Mouse (Mus musculus) right cerebral cortex, postnatal 36 days (tissue): ENCODE results near the gene 4931414P19Rik.

Source experiments
- DNase-seq, 2 experiments: peaks; one replicate each; pipeline ENCODE4 v3.0.0; 2022; ENCODE audit warnings: low spot score in 2 of 2, mixed read lengths in 1 of 2

4931414P19Rik gene

GRCm38 (mm10) chr14:54544703-54545102, 61.1 kb downstream of the 4931414P19Rik start:
- DNase-seq, result no peak

DNA sequence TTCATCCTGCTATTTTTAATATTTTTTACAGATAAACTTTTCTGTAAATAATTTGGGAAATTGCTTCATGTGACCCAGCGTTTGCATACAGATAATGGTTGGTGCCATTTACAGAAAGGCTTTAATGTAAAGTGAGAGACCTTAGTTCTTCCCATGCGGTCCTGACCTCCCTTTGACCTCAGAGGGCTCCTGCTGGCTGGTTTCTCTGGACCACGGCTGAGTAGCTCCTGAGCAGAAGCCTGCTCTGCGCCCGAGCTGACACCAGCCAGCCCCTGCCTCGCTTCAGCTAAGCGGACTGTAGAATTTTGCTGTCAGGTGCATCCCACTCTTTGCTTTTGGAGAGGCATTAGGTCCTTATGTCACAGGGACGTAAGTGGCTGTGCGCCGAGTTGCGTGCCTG, 65.0 kb downstream of the 4931414P19Rik start:
- DNase-seq, result no peak

DNA sequence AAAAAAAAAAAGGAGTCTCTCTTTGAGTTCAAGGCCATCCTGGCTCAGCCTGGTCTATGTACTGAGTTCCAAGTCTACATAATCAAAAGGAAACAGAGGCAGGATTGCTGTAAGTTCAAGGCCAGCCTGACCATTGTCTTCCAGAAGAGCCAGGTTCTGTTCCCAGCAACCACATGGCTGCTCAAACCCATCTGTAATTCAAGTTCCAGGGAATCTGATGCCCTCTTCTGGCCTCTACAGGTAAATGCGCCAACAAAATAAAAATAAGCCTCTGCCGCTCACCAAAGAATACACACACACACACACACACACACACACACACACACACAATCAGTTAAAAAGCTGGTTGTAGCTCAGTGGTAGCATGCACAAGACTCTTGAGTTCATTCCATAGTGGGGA, 67.2 kb downstream of the 4931414P19Rik start:
- DNase-seq, result no peak
